Mouse (Mus musculus): Measurements from ENCODE around the gene Phactr1.

Phactr1 gene

GRCm38 (mm10) chr13:43176676-43177075, 496.3 kb downstream of the Phactr1 start:
- DNase-seq (ENCODE audit: low read depth, low spot score): no peak

GRCm38 (mm10) chr13:43177317-43177716, 496.9 kb downstream of the Phactr1 start:
- no peak for DNase-seq (ENCODE audit: low read depth, low spot score)

- peak; percentile 60 for DNase-seq (ENCODE audit: low read depth, low spot score)
These were observed 500.7 kb downstream of the Phactr1 start for GRCm38 (mm10) chr13:43181104-43181503.

- peak; percentile 74 for DNase-seq (ENCODE audit: low read depth, low spot score)
These were observed 502.2 kb downstream of the Phactr1 start for GRCm38 (mm10) chr13:43182465-43183201.

GRCm38 (mm10) chr13:43183248-43184055, 503.0 kb downstream of the Phactr1 start:
- peak; percentile 87 for DNase-seq (ENCODE audit: low read depth, low spot score)

- peak; percentile 40 for DNase-seq (ENCODE audit: low read depth, low spot score)
These were observed 507.3 kb downstream of the Phactr1 start for GRCm38 (mm10) chr13:43187736-43188135.

All from ES-CJ7 (cell line).